Mouse (Mus musculus): ENCODE data around the gene Fto. TPM values are rescaled to one million over a fixed set of nuclear protein-coding genes. Genes with fewer than 3 reads are reported as not detected.

Gene Fto
- polyA plus RNA-seq, 1 experiment from 2014 or later, result 19.9 TPM

GRCm38 (mm10) chr8:91281545-91281944, 31.8 kb upstream of the Fto start:
- WGBS (ENCODE audit: insufficient replicate concordance), result 42% methylated on average over 8 of the region's 8 CpGs
- H3K9ac ChIP-seq (ENCODE audit: low read depth, low read length), result no peak overlapping the region
- no peaks in the 10 kb centered on the region for H3K9me3 ChIP-seq (replicated peaks; ENCODE audit: control insufficient read depth, low read length)
- H3K27ac ChIP-seq (ENCODE audit: low read length), result no peak overlapping the region
- ATAC-seq (ENCODE audit: low read depth), result no peak
- no peaks in the 10 kb centered on the region for H3K36me3 ChIP-seq (ENCODE audit: control insufficient read depth, insufficient read depth)
- no peaks in the 10 kb centered on the region; the same call in 1 of the 2 replicates for H3K4me1 ChIP-seq (ENCODE audit: control insufficient read depth, low read depth, low read length)
- H3K4me3 ChIP-seq (ENCODE audit: low read depth, low read length), result no peak overlapping the region
- H3K27me3 ChIP-seq (ENCODE audit: control insufficient read depth, insufficient read depth, low read depth, low read length), result no peaks in the 10 kb centered on the region
- H3K4me2 ChIP-seq (ENCODE audit: low read depth, low read length), result no peak overlapping the region

- no peak for ATAC-seq (ENCODE audit: low read depth)
- no peak overlapping the region for H3K27ac ChIP-seq (ENCODE audit: low read length)
- H3K9ac ChIP-seq (ENCODE audit: low read depth, low read length), result no peak overlapping the region
- H3K4me2 ChIP-seq (ENCODE audit: low read depth, low read length), result no peak overlapping the region
- H3K36me3 ChIP-seq (ENCODE audit: control insufficient read depth, insufficient read depth), result no peaks in the 10 kb centered on the region
- H3K4me3 ChIP-seq (ENCODE audit: low read depth, low read length), result no peak overlapping the region
- H3K9me3 ChIP-seq (replicated peaks; ENCODE audit: control insufficient read depth, low read length), result no peaks in the 10 kb centered on the region
- 60% methylated on average over 5 of the region's 5 CpGs for WGBS (ENCODE audit: insufficient replicate concordance)
- no peaks in the 10 kb centered on the region; the same call in 1 of the 2 replicates for H3K4me1 ChIP-seq (ENCODE audit: control insufficient read depth, low read depth, low read length)
- no peaks in the 10 kb centered on the region for H3K27me3 ChIP-seq (ENCODE audit: control insufficient read depth, insufficient read depth, low read depth, low read length)
Measured at GRCm38 (mm10) chr8:91282655-91283054, 30.7 kb upstream of the Fto start.

- Histone ChIP-seq H3K9ac (ENCODE audit: low read depth, low read length) (no peak overlapping the region), H3K4me1 (ENCODE audit: control insufficient read depth, low read depth, low read length) (no peaks in the 10 kb centered on the region; the same call in 1 of the 2 replicates), H3K4me3 (ENCODE audit: low read depth, low read length) (no peak overlapping the region), H3K27ac (ENCODE audit: low read length) (no peak overlapping the region), H3K4me2 (ENCODE audit: low read depth, low read length) (no peak overlapping the region), H3K9me3 (replicated peaks; ENCODE audit: control insufficient read depth, low read length) (no peaks in the 10 kb centered on the region), H3K36me3 (ENCODE audit: control insufficient read depth, insufficient read depth) (no peaks in the 10 kb centered on the region), H3K27me3 (ENCODE audit: control insufficient read depth, insufficient read depth, low read depth, low read length) (no peaks in the 10 kb centered on the region)
- WGBS (ENCODE audit: insufficient replicate concordance), result 68% methylated on average over 1 of the region's 1 CpGs
- ATAC-seq (ENCODE audit: low read depth), result no peak
Measured at GRCm38 (mm10) chr8:91283815-91284214, 29.5 kb upstream of the Fto start.

- ATAC-seq (ENCODE audit: low read depth), result no peak
- Histone ChIP-seq H3K9me3 (replicated peaks; ENCODE audit: control insufficient read depth, low read length) (no peaks in the 10 kb centered on the region), H3K4me1 (ENCODE audit: control insufficient read depth, low read depth, low read length) (no peaks in the 10 kb centered on the region; the same call in 1 of the 2 replicates), H3K27ac (ENCODE audit: low read length) (no peak overlapping the region), H3K36me3 (ENCODE audit: control insufficient read depth, insufficient read depth) (no peaks in the 10 kb centered on the region), H3K27me3 (ENCODE audit: control insufficient read depth, insufficient read depth, low read depth, low read length) (no peaks in the 10 kb centered on the region), H3K9ac (ENCODE audit: low read depth, low read length) (no peak overlapping the region), H3K4me2 (ENCODE audit: low read depth, low read length) (no peak overlapping the region), H3K4me3 (ENCODE audit: low read depth, low read length) (no peak overlapping the region)
- whole genome bisulfite sequencing (ENCODE audit: insufficient replicate concordance), result 51% methylated on average over 8 of the region's 8 CpGs
Measured at GRCm38 (mm10) chr8:91286237-91286636, 27.1 kb upstream of the Fto start.

GRCm38 (mm10) chr8:91290576-91290975, 22.7 kb upstream of the Fto start:
- no peak overlapping the region for H3K4me2 ChIP-seq (ENCODE audit: low read depth, low read length)
- no peaks in the 10 kb centered on the region for H3K9me3 ChIP-seq (replicated peaks; ENCODE audit: control insufficient read depth, low read length)
- no peak overlapping the region for H3K9ac ChIP-seq (ENCODE audit: low read depth, low read length)
- 78% methylated on average over 4 of the region's 4 CpGs for WGBS (ENCODE audit: insufficient replicate concordance)
- no peak overlapping the region for H3K4me3 ChIP-seq (ENCODE audit: low read depth, low read length)
- no peaks in the 10 kb centered on the region for H3K27me3 ChIP-seq (ENCODE audit: control insufficient read depth, insufficient read depth, low read depth, low read length)
- H3K4me1 ChIP-seq (ENCODE audit: control insufficient read depth, low read depth, low read length), result no peaks in the 10 kb centered on the region
- H3K27ac ChIP-seq (ENCODE audit: low read length), result no peak overlapping the region
- H3K36me3 ChIP-seq (ENCODE audit: control insufficient read depth, insufficient read depth), result no peaks in the 10 kb centered on the region
- ATAC-seq (ENCODE audit: low read depth), result no peak

- Histone ChIP-seq H3K4me3 (ENCODE audit: low read depth, low read length) (no peak overlapping the region), H3K9ac (ENCODE audit: low read depth, low read length) (no peak overlapping the region), H3K36me3 (ENCODE audit: control insufficient read depth, insufficient read depth) (no peaks in the 10 kb centered on the region), H3K27me3 (ENCODE audit: control insufficient read depth, insufficient read depth, low read depth, low read length) (no peaks in the 10 kb centered on the region), H3K9me3 (replicated peaks; ENCODE audit: control insufficient read depth, low read length) (no peaks in the 10 kb centered on the region), H3K4me2 (ENCODE audit: low read depth, low read length) (no peak overlapping the region), H3K27ac (ENCODE audit: low read length) (no peak overlapping the region), H3K4me1 (ENCODE audit: control insufficient read depth, low read depth, low read length) (no peaks in the 10 kb centered on the region)
- no peak for ATAC-seq (ENCODE audit: low read depth)
- WGBS (ENCODE audit: insufficient replicate concordance), result 90% methylated on average over 5 of the region's 5 CpGs
Measured at GRCm38 (mm10) chr8:91295786-91296185, 17.5 kb upstream of the Fto start.

GRCm38 (mm10) chr8:91298672-91299071, 14.7 kb upstream of the Fto start:
- Histone ChIP-seq H3K27me3 (ENCODE audit: control insufficient read depth, insufficient read depth, low read depth, low read length) (no peaks in the 10 kb centered on the region), H3K4me2 (ENCODE audit: low read depth, low read length) (no peak overlapping the region), H3K4me3 (ENCODE audit: low read depth, low read length) (no peak overlapping the region), H3K9ac (ENCODE audit: low read depth, low read length) (no peak overlapping the region), H3K36me3 (ENCODE audit: control insufficient read depth, insufficient read depth) (no peaks in the 10 kb centered on the region), H3K9me3 (replicated peaks; ENCODE audit: control insufficient read depth, low read length) (no peaks in the 10 kb centered on the region), H3K4me1 (ENCODE audit: control insufficient read depth, low read depth, low read length) (no peaks in the 10 kb centered on the region), H3K27ac (ENCODE audit: low read length) (no peak overlapping the region)
- no peak for ATAC-seq (ENCODE audit: low read depth)
- WGBS (ENCODE audit: insufficient replicate concordance), result 50% methylated on average over 2 of the region's 2 CpGs

GRCm38 (mm10) chr8:91304481-91305386, 8.6 kb upstream of the Fto start:
- Histone ChIP-seq H3K36me3 (ENCODE audit: control insufficient read depth, insufficient read depth) (no peaks in the 10 kb centered on the region), H3K9me3 (replicated peaks; ENCODE audit: control insufficient read depth, low read length) (no peaks in the 10 kb centered on the region), H3K9ac (ENCODE audit: low read depth, low read length) (no peak overlapping the region), H3K4me2 (ENCODE audit: low read depth, low read length) (no peak overlapping the region), H3K4me3 (ENCODE audit: low read depth, low read length) (no peak overlapping the region), H3K4me1 (ENCODE audit: control insufficient read depth, low read depth, low read length) (no peaks in the 10 kb centered on the region), H3K27ac (ENCODE audit: low read length) (no peak overlapping the region), H3K27me3 (ENCODE audit: control insufficient read depth, insufficient read depth, low read depth, low read length) (no peaks in the 10 kb centered on the region)
- 75% methylated on average over 17 of the region's 17 CpGs for WGBS (ENCODE audit: insufficient replicate concordance)
- ATAC-seq (ENCODE audit: low read depth), result no peak

- Histone ChIP-seq H3K27me3 (ENCODE audit: control insufficient read depth, insufficient read depth, low read depth, low read length) (no peaks in the 10 kb centered on the region), H3K4me3 (ENCODE audit: low read depth, low read length) (peak overlapping the region; percentile 84), H3K4me1 (ENCODE audit: control insufficient read depth, low read depth, low read length) (peaks cover 6% of the 10 kb centered on the region), H3K36me3 (ENCODE audit: control insufficient read depth, insufficient read depth) (no peaks in the 10 kb centered on the region), H3K4me2 (ENCODE audit: low read depth, low read length) (peak overlapping the region; percentile 88), H3K9me3 (replicated peaks; ENCODE audit: control insufficient read depth, low read length) (no peaks in the 10 kb centered on the region), H3K27ac (ENCODE audit: low read length) (no peak overlapping the region), H3K9ac (ENCODE audit: low read depth, low read length) (peak overlapping the region; percentile 85)
- WGBS (ENCODE audit: insufficient replicate concordance), result 39% methylated on average over 2 of the region's 2 CpGs
- no peak for ATAC-seq (ENCODE audit: low read depth)
Measured at GRCm38 (mm10) chr8:91312342-91312741, 983 bp upstream of the Fto start.

Measured in liver, embryonic 16.5 days (tissue).